Mouse (Mus musculus) 416B (cell line): Measurements from ENCODE around the gene Rps4x.

Source experiments
- DNase-seq: peaks from one replicate; pipeline ENCODE4 v3.0.0; 2011; ENCODE audit warnings: low read depth

Gene Rps4x

GRCm38 (mm10) chrX:102188712-102189497, at the start of gene Rps4x:
TSS of gene Rps4x (minus strand) at chrX:102189394.
- DNase-seq: peak; percentile 85

- peak; percentile 73 for DNase-seq
Measured at GRCm38 (mm10) chrX:102219126-102219525, 29.9 kb upstream of the Rps4x start.

GRCm38 (mm10) chrX:102215356-102215755, 26.2 kb upstream of the Rps4x start:
- DNase-seq: peak; percentile 66

- no peak for DNase-seq
Measured at GRCm38 (mm10) chrX:102190840-102191239, 1.6 kb upstream of the Rps4x start.

GRCm38 (mm10) chrX:102189581-102189980, 387 bp upstream of the Rps4x start:
- no peak for DNase-seq

GRCm38 (mm10) chrX:102187023-102187699, 2.0 kb downstream of the Rps4x start:
- peak; percentile 41 for DNase-seq

GRCm38 (mm10) chrX:102182575-102182974, 6.6 kb downstream of the Rps4x start:
- DNase-seq: no peak

- no peak for DNase-seq
Measured at GRCm38 (mm10) chrX:102175538-102176287, 13.5 kb downstream of the Rps4x start.

GRCm38 (mm10) chrX:102170900-102171299, 18.3 kb downstream of the Rps4x start:
- DNase-seq: no peak

- no peak for DNase-seq
Measured at GRCm38 (mm10) chrX:102170135-102170534, 19.1 kb downstream of the Rps4x start.

- no peak for DNase-seq
Measured at GRCm38 (mm10) chrX:102169724-102170123, 19.5 kb downstream of the Rps4x start.

GRCm38 (mm10) chrX:102166986-102167385, 22.2 kb downstream of the Rps4x start:
- DNase-seq: no peak

GRCm38 (mm10) chrX:102166521-102166920, 22.7 kb downstream of the Rps4x start:
- no peak for DNase-seq

- no peak for DNase-seq
Measured at GRCm38 (mm10) chrX:102163529-102163928, 25.7 kb downstream of the Rps4x start.

- peak; percentile 51 for DNase-seq
Measured at GRCm38 (mm10) chrX:102163096-102163495, 26.1 kb downstream of the Rps4x start.

- no peak for DNase-seq
Measured at GRCm38 (mm10) chrX:102160528-102160927, 28.7 kb downstream of the Rps4x start.

GRCm38 (mm10) chrX:102159778-102160177, 29.4 kb downstream of the Rps4x start:
- peak; percentile 48 for DNase-seq

GRCm38 (mm10) chrX:102157423-102157791, 31.8 kb downstream of the Rps4x start:
- no peak for DNase-seq

GRCm38 (mm10) chrX:102156618-102157422, 32.4 kb downstream of the Rps4x start, which contains the start of gene Ercc6l:
TSS of gene Ercc6l (minus strand) at chrX:102157091.
- DNase-seq: peak; percentile 96

- no peak for DNase-seq
Measured at GRCm38 (mm10) chrX:102141157-102141556, 48.0 kb downstream of the Rps4x start.
